Mouse (Mus musculus) myocyte (in vitro differentiated cells): ENCODE measurements around the gene Hapln1. TPM values are rescaled to one million over a fixed set of nuclear protein-coding genes. Genes with fewer than 3 reads are reported as not detected.

Source experiments
- H3K27me3 ChIP-seq: one replicate; pipeline ENCODE4 v1.6.1; 2011; ENCODE audit not compliant: control insufficient read depth, insufficient read depth, insufficient read length
- H3K36me3 ChIP-seq: one replicate; pipeline ENCODE4 v1.6.1; 2011; ENCODE audit not compliant: control insufficient read depth, insufficient read depth
- H3K4me2 ChIP-seq: one replicate; pipeline ENCODE4 v1.6.1; 2011; ENCODE audit warnings: low read depth, control low read depth
- H3K4me3 ChIP-seq: one replicate; pipeline ENCODE4 v1.5.1; 2011; ENCODE audit warnings: mild to moderate bottlenecking, control low read depth, moderate library complexity
- H3K79me2 ChIP-seq: one replicate; pipeline ENCODE4 v1.6.1; 2011; ENCODE audit not compliant: control insufficient read depth, insufficient read depth
- H3ac ChIP-seq: one replicate; pipeline ENCODE4 v1.6.1; 2011; ENCODE audit not compliant: control insufficient read depth, insufficient read length
- CEBPB ChIP-seq: IDR thresholded peaks from 2 replicates; pipeline ENCODE4 v1.6.1; 2011; ENCODE audit warnings: mild to moderate bottlenecking, moderate library complexity; ENCODE audit not compliant: poor library complexity, insufficient read depth, severe bottlenecking
- E2F4 ChIP-seq: IDR thresholded peaks from one replicate; pipeline ENCODE4 v1.6.1; 2011; ENCODE audit warnings: mild to moderate bottlenecking, control low read depth, moderate library complexity; ENCODE audit not compliant: insufficient read depth
- MAX ChIP-seq: IDR thresholded peaks from one replicate; pipeline ENCODE4 v1.6.1; 2011; ENCODE audit warnings: low read depth, mild to moderate bottlenecking, control low read depth
- MYOD1 ChIP-seq, 3 experiments: IDR thresholded peaks; one replicate each; pipeline ENCODE4 v1.6.1; 2011; ENCODE audit warnings: control low read depth in 2 of 3, low read depth in 2 of 3, mild to moderate bottlenecking in 2 of 3, moderate library complexity in 1 of 3; ENCODE audit not compliant: insufficient read length in 2 of 3, control insufficient read depth in 1 of 3
- MYOG ChIP-seq, 3 experiments: IDR thresholded peaks; one replicate each; pipeline ENCODE4 v1.6.1; 2011; ENCODE audit warnings: control low read depth in 2 of 3, low read depth in 2 of 3, mild to moderate bottlenecking in 2 of 3; ENCODE audit not compliant: insufficient read length in 2 of 3, control insufficient read depth in 1 of 3, insufficient read depth in 1 of 3
- POLR2A ChIP-seq: IDR thresholded peaks from one replicate; pipeline ENCODE4 v1.6.1; 2011; ENCODE audit warnings: low read depth, mild to moderate bottlenecking, control low read depth, moderate library complexity; ENCODE audit not compliant: insufficient read length
- POLR2AphosphoS2 ChIP-seq: IDR thresholded peaks from one replicate; pipeline ENCODE4 v1.6.1; 2011; ENCODE audit warnings: low read depth, control low read depth; ENCODE audit not compliant: insufficient read length
- REST ChIP-seq: IDR thresholded peaks from one replicate; pipeline ENCODE4 v1.6.1; 2011; ENCODE audit warnings: mild to moderate bottlenecking, control low read depth, moderate library complexity; ENCODE audit not compliant: insufficient read depth, insufficient read length
- SRF ChIP-seq: IDR thresholded peaks from one replicate; pipeline ENCODE4 v1.6.1; 2011; ENCODE audit warnings: low read depth; ENCODE audit not compliant: control insufficient read depth, insufficient read length
- TCF12 ChIP-seq: IDR thresholded peaks from one replicate; pipeline ENCODE4 v1.6.1; 2011; ENCODE audit warnings: mild to moderate bottlenecking, control low read depth; ENCODE audit not compliant: poor library complexity, insufficient read depth, severe bottlenecking
- TCF3 ChIP-seq: IDR thresholded peaks from one replicate; pipeline ENCODE4 v1.6.1; 2011; ENCODE audit warnings: low read depth, control low read depth; ENCODE audit not compliant: insufficient read length
- USF1 ChIP-seq: IDR thresholded peaks from one replicate; pipeline ENCODE4 v1.6.1; 2011; ENCODE audit warnings: low read depth, mild to moderate bottlenecking, control low read depth, moderate library complexity
- polyA plus RNA-seq: library from polyadenylated mRNA; unstranded; fragments of >200 nt; fragmentation: generic; extraction: Trizol; gene quantifications from one replicate; pipeline ENCODE4 v1.2.1, GENCODE M21; 2012; ENCODE audit warnings: missing spikeins

The Hapln1 gene
- polyA plus RNA-seq, 1 experiment, result 0.01 TPM

- H3K4me2 ChIP-seq, result no peak overlapping the region
- TF ChIP-seq USF1 (no peak), TCF3 (no peak), POLR2AphosphoS2 (no peak), MAX (no peak), POLR2A (no peak), CEBPB (no peak), E2F4 (no peak)
- no peaks in the 10 kb centered on the region for H3K79me2 ChIP-seq
- H3K4me3 ChIP-seq, result no peak overlapping the region
- peaks cover 17% of the 10 kb centered on the region for H3K36me3 ChIP-seq
- no peak overlapping the region for H3ac ChIP-seq
- H3K27me3 ChIP-seq, result no peaks in the 10 kb centered on the region
Measured at GRCm38 (mm10) chr13:89652773-89653172, 113.2 kb downstream of the Hapln1 start.

- TF ChIP-seq MAX, result no peak
- no peak for TF ChIP-seq POLR2A
- TF ChIP-seq POLR2AphosphoS2, result no peak
- no peak for TF ChIP-seq SRF
- TF ChIP-seq USF1, result no peak
- TF ChIP-seq MYOD1 (IDR thresholded peaks at IDR 0.05; ENCODE audit: control insufficient read depth in 1 of 3, insufficient read length in 2 of 3, low read depth in 2 of 3), result no peak
- no peak for TF ChIP-seq TCF12
- TF ChIP-seq TCF3, result no peak
- no peak for TF ChIP-seq CEBPB
- TF ChIP-seq REST, result no peak
- no peak for TF ChIP-seq E2F4
- Histone ChIP-seq H3K27me3 (no peaks in the 10 kb centered on the region), H3ac (no peak overlapping the region), H3K79me2 (no peaks in the 10 kb centered on the region), H3K36me3 (peaks cover 17% of the 10 kb centered on the region), H3K4me2 (no peak overlapping the region), H3K4me3 (no peak overlapping the region)
Measured at GRCm38 (mm10) chr13:89653279-89653678, 113.7 kb downstream of the Hapln1 start.

GRCm38 (mm10) chr13:89657046-89657445, 117.5 kb downstream of the Hapln1 start:
- TF ChIP-seq POLR2A (no peak), TCF12 (no peak), REST (no peak), SRF (no peak), MYOG (IDR thresholded peaks at IDR 0.05; ENCODE audit: control insufficient read depth in 1 of 3, insufficient read depth in 1 of 3, insufficient read length in 2 of 3, low read depth in 2 of 3) (no peak), MYOD1 (IDR thresholded peaks at IDR 0.05; ENCODE audit: control insufficient read depth in 1 of 3, insufficient read length in 2 of 3, low read depth in 2 of 3) (no peak), E2F4 (no peak), TCF3 (no peak)
- Histone ChIP-seq H3K4me3 (no peak overlapping the region), H3K79me2 (no peaks in the 10 kb centered on the region), H3ac (no peak overlapping the region), H3K4me2 (no peak overlapping the region), H3K27me3 (no peaks in the 10 kb centered on the region), H3K36me3 (peaks cover 21% of the 10 kb centered on the region)

Other genes starting within 250 kb of the Hapln1 start
- gene Vcan, start 202.7 kb downstream of the Hapln1 start, polyA plus RNA-seq, result 23.9 TPM